Comparison of ENCODE assay signal across 9 mouse cellular contexts in the genomic region with DNA sequence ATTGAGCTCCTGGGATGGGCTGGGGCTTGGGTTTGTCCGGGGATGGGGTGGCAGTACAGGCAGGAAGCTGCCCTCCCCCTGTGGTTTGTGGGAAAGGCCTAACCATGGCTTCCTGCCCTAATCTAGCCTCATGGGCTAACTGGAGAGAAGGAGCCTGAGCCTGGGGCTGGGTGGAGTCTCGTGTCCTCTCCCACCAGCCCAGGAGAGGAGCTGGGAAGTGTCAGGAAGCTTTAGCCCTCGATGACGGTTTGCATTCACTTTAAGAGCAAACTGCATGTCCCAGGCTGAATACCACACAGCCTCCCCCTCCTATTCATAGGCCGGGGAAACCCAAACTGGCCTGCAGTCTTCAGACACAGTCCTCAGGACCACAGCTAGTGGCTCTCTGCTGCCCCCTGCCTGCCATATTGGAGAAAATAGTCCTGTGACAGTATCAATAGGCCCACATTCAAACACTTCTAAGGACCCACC. TPM values are rescaled to one million over a fixed set of nuclear protein-coding genes. Genes with fewer than 3 reads are reported as not detected.
DNase-seq lines count a peak whose midpoint lies in the region; ATAC-seq and TF ChIP-seq lines count a peak whose summit lies in the region.
"Had no signal": no experiment of that assay in that cellular context is flagged by ENCODE, and none has a peak within 500 bp of the region (broad histone marks: within the 10 kb centered on the region; RNA-seq: fewer than 3 reads in every experiment).

No protein-coding gene starts in this region.

- no peak overlapping the region for H3K4me2 ChIP-seq in kidney, embryonic 15.5 days
- H3K4me2 ChIP-seq: neural tube, embryonic 13.5 days had no signal

- H3K36me3 ChIP-seq in kidney, embryonic 15.5 days: no peaks in the 10 kb centered on the region
- H3K36me3 ChIP-seq: neural tube, embryonic 13.5 days had no signal

- WGBS in kidney, embryonic 15.5 days: 32% methylated on average over 5 of the region's 5 CpGs

- H3K9ac ChIP-seq in kidney, embryonic 15.5 days: no peak overlapping the region
- H3K9ac ChIP-seq: neural tube, embryonic 13.5 days had no signal

- peak; percentile 77 for TF ChIP-seq CTCF in gastrocnemius, adult 2 months (IDR thresholded peaks at IDR 0.05)

- H3K9me3 ChIP-seq in kidney, embryonic 15.5 days (replicated peaks): no peaks in the 10 kb centered on the region
- H3K9me3 ChIP-seq: neural tube, embryonic 13.5 days had no signal

- peak; percentile 79 for DNase-seq in kidney, adult 18-20 months
- peak; percentile 59 for DNase-seq in MN1 (ENCODE audit: low spot score)
- peak; percentile 91 for DNase-seq in cerebellum, postnatal 10 days
- DNase-seq in gastrocnemius, adult 2 months: peak; percentile 77
- peak; percentile 76 to 84 for DNase-seq in layer of hippocampus, postnatal 10 days (ENCODE audit: low spot score in 2 of 2)
- peak; percentile 68 to 88 for DNase-seq in spleen, postnatal 4 days (ENCODE audit: low spot score in 2 of 2)

- no peak overlapping the region for H3K27ac ChIP-seq in kidney, embryonic 15.5 days
- H3K27ac ChIP-seq in gastrocnemius, adult 2 months: peak overlapping the region; percentile 44; the same call in 1 of the 2 replicates
- H3K27ac ChIP-seq: neural tube, embryonic 13.5 days had no signal

- H3K27me3 ChIP-seq in kidney, embryonic 15.5 days: peaks cover 33% of the 10 kb centered on the region

- intact Hi-C loops in gastrocnemius, adult 2 months (cut with DNase I): loop anchor here (2.0 kb wide), 1 partner anchor 50 kb away; no protein-coding TSS in a partner anchor

- H3K4me1 ChIP-seq in kidney, embryonic 15.5 days: peaks cover 37% of the 10 kb centered on the region

- H3K4me3 ChIP-seq in kidney, embryonic 15.5 days (replicated peaks): no peak overlapping the region
- no peak overlapping the region for H3K4me3 ChIP-seq in gastrocnemius, adult 2 months
- H3K4me3 ChIP-seq: neural tube, embryonic 13.5 days had no signal

- no peak for ATAC-seq in kidney, embryonic 15.5 days (replicated peaks; ENCODE audit: low FRiP score)
- ATAC-seq in megakaryocyte-erythroid progenitor cell, adult 5-6 weeks (replicated peaks; ENCODE audit: low FRiP score, low TSS enrichment, poor library complexity, severe bottlenecking): peak; percentile 54

RNA-seq across cellular contexts. Expression of a gene that starts 1.7 kb away (rescaled TPM):
- polyA plus RNA-seq in kidney, embryonic 15.5 days (2015; fragmentation: Nextera tagmentation; extraction: Ambion mirVana): 11.0 and 11.1 TPM in 2 replicates
- total RNA-seq in gastrocnemius, adult 2 months (2021): 10 to 100 TPM; 15.1 to 15.3 TPM
- 100 to 1,000 TPM; 107 to 118 TPM for total RNA-seq in layer of hippocampus, postnatal 10 days (2021)
- 34.7 and 38.3 TPM in 2 replicates for total RNA-seq in megakaryocyte-erythroid progenitor cell, adult 5-6 weeks (2014; fragmentation: Nextera tagmentation)
- 10.8 and 13.1 TPM in 2 replicates for total RNA-seq in megakaryocyte-erythroid progenitor cell, adult 5-6 weeks (2017)

RNA-seq across cellular contexts. Expression of a gene that starts 3.7 kb away (rescaled TPM):
- polyA plus RNA-seq in kidney, embryonic 15.5 days (2015; fragmentation: Nextera tagmentation; extraction: Ambion mirVana): 0.08 and 0.18 TPM in 2 replicates
- total RNA-seq in gastrocnemius, adult 2 months (2021): not detected
- total RNA-seq in layer of hippocampus, postnatal 10 days (2021): under 1 TPM; 0.33 to 0.78 TPM
- 3.4 and 6.3 TPM in 2 replicates for total RNA-seq in megakaryocyte-erythroid progenitor cell, adult 5-6 weeks (2014; fragmentation: Nextera tagmentation)
- total RNA-seq in megakaryocyte-erythroid progenitor cell, adult 5-6 weeks (2017): 4.5 and 4.9 TPM in 2 replicates

RNA-seq across cellular contexts. Expression of a gene that starts 27.6 kb away (rescaled TPM):
- 41.3 and 52.5 TPM in 2 replicates for polyA plus RNA-seq in kidney, embryonic 15.5 days (2015; fragmentation: Nextera tagmentation; extraction: Ambion mirVana)
- 10 to 100 TPM; 14.9 to 16.9 TPM for total RNA-seq in gastrocnemius, adult 2 months (2021)
- total RNA-seq in layer of hippocampus, postnatal 10 days (2021): 100 to 1,000 TPM; 416 to 446 TPM
- total RNA-seq in megakaryocyte-erythroid progenitor cell, adult 5-6 weeks (2014; fragmentation: Nextera tagmentation): not detected in 2 replicates
- total RNA-seq in megakaryocyte-erythroid progenitor cell, adult 5-6 weeks (2017): not detected in 2 replicates

RNA-seq across cellular contexts. Expression of a gene that starts 29.9 kb away (rescaled TPM):
- 3.6 and 3.9 TPM in 2 replicates for polyA plus RNA-seq in kidney, embryonic 15.5 days (2015; fragmentation: Nextera tagmentation; extraction: Ambion mirVana)
- 1 to 10 TPM in 1 of 2 experiments, under 1 TPM in 1; 0.31 to 1.1 TPM for total RNA-seq in gastrocnemius, adult 2 months (2021)
- under 1 TPM in 1 of 2 experiments, not detected in 1; 0.60 TPM for total RNA-seq in layer of hippocampus, postnatal 10 days (2021)
- not detected in 2 replicates for total RNA-seq in megakaryocyte-erythroid progenitor cell, adult 5-6 weeks (2014; fragmentation: Nextera tagmentation)
- not detected in 2 replicates for total RNA-seq in megakaryocyte-erythroid progenitor cell, adult 5-6 weeks (2017)

RNA-seq across cellular contexts. Expression of a gene that starts 31.1 kb away (rescaled TPM):
- polyA plus RNA-seq in kidney, embryonic 15.5 days (2015; fragmentation: Nextera tagmentation; extraction: Ambion mirVana): 4.5 and 4.6 TPM in 2 replicates
- 1 to 10 TPM; 6.5 to 8.8 TPM for total RNA-seq in gastrocnemius, adult 2 months (2021)
- 10 to 100 TPM; 26.1 to 26.6 TPM for total RNA-seq in layer of hippocampus, postnatal 10 days (2021)
- not detected in 2 replicates for total RNA-seq in megakaryocyte-erythroid progenitor cell, adult 5-6 weeks (2014; fragmentation: Nextera tagmentation)
- not detected in 2 replicates for total RNA-seq in megakaryocyte-erythroid progenitor cell, adult 5-6 weeks (2017)

Comparison
In these comparisons a context has a peak if more than half of its experiments do, and no peak if none do; other contexts are left out.
1. RNA of a gene that starts 27.6 kb away (total RNA-seq): 416 to 446 TPM in layer of hippocampus, postnatal 10 days; 14.9 to 16.9 TPM in gastrocnemius, adult 2 months and not detected in megakaryocyte-erythroid progenitor cell, adult 5-6 weeks; every median in the first group is over 10 times any median in the second.
2. Peak in every context shown above with its lines, with median percentiles within 50 percentile points of each other: DNase-seq.